Mouse (Mus musculus): ENCODE measurements at regions not wholly inside any gene's neighbourhood (a gene's known extent, or its start where the extent isn't known, plus 50 kb on each side); places are given as distances from the start of the nearest gene placed in this dataset.

GRCm38 (mm10) chr12:97158332-97158731, 1100.9 kb downstream of the Galc start:
- Histone ChIP-seq H3K9ac (ENCODE audit: low read depth, low read length, severe bottlenecking) (no peak overlapping the region), H3K27me3 (ENCODE audit: control insufficient read depth, insufficient read depth, low read length) (no peaks in the 10 kb centered on the region), H3K4me1 (ENCODE audit: control insufficient read depth, insufficient read depth, low read length) (0 out of 2 replicates have a peak, but pooled peaks cover 3% of the 10 kb centered on the region), H3K36me3 (ENCODE audit: control insufficient read depth, insufficient read depth, low read length) (no peaks in the 10 kb centered on the region), H3K4me2 (replicated peaks; ENCODE audit: low read depth, low read length, severe bottlenecking) (no peak overlapping the region), H3K9me3 (ENCODE audit: control insufficient read depth, low read length) (no peaks in the 10 kb centered on the region), H3K4me3 (replicated peaks; ENCODE audit: low read length) (no peak overlapping the region), H3K27ac (replicated peaks; ENCODE audit: low read depth, low read length) (no peak overlapping the region)
- DNase-seq (ENCODE audit: low spot score) (no peak), ATAC-seq (ENCODE audit: low FRiP score, low read depth) (no peak)
- 67% methylated on average over 4 of the region's 4 CpGs for WGBS
- no peak for TF ChIP-seq POLR2A (IDR thresholded peaks at IDR 0.05; ENCODE audit: borderline replicate concordance, extremely low read depth, insufficient read depth, insufficient read length)

- ATAC-seq (ENCODE audit: low FRiP score, low read depth), result no peak
- 0 out of 2 replicates have a peak, but pooled peaks cover 3% of the 10 kb centered on the region for H3K4me1 ChIP-seq (ENCODE audit: control insufficient read depth, insufficient read depth, low read length)
- no peak overlapping the region for H3K4me2 ChIP-seq (replicated peaks; ENCODE audit: low read depth, low read length, severe bottlenecking)
Observed at GRCm38 (mm10) chr12:97157748-97158147, 1101.5 kb downstream of the Galc start.

GRCm38 (mm10) chr12:97156499-97157110, 1102.7 kb downstream of the Galc start:
- H3K9ac ChIP-seq (ENCODE audit: low read depth, low read length, severe bottlenecking), result no peak overlapping the region
- no peak overlapping the region for H3K4me3 ChIP-seq (replicated peaks; ENCODE audit: low read length)
- TF ChIP-seq POLR2A (IDR thresholded peaks at IDR 0.05; ENCODE audit: borderline replicate concordance, extremely low read depth, insufficient read depth, insufficient read length), result no peak
- ATAC-seq (ENCODE audit: low FRiP score, low read depth) (no peak), DNase-seq (ENCODE audit: low spot score) (no peak)
- H3K36me3 ChIP-seq (ENCODE audit: control insufficient read depth, insufficient read depth, low read length), result no peaks in the 10 kb centered on the region
- no peaks in the 10 kb centered on the region for H3K27me3 ChIP-seq (ENCODE audit: control insufficient read depth, insufficient read depth, low read length)
- WGBS, result 50% methylated on average over 3 of the region's 3 CpGs
- H3K4me1 ChIP-seq (ENCODE audit: control insufficient read depth, insufficient read depth, low read length), result 0 out of 2 replicates have a peak, but pooled peaks cover 2% of the 10 kb centered on the region
- no peak overlapping the region for H3K27ac ChIP-seq (replicated peaks; ENCODE audit: low read depth, low read length)
- H3K9me3 ChIP-seq (ENCODE audit: control insufficient read depth, low read length), result no peaks in the 10 kb centered on the region
- no peak overlapping the region for H3K4me2 ChIP-seq (replicated peaks; ENCODE audit: low read depth, low read length, severe bottlenecking)

More at GRCm38 (mm10) chr12:97157748-97158147, 1101.5 kb downstream of the Galc start:
- no peak for TF ChIP-seq POLR2A (IDR thresholded peaks at IDR 0.05; ENCODE audit: borderline replicate concordance, extremely low read depth, insufficient read depth, insufficient read length)
- no peak overlapping the region for H3K4me3 ChIP-seq (replicated peaks; ENCODE audit: low read length)
- H3K36me3 ChIP-seq (ENCODE audit: control insufficient read depth, insufficient read depth, low read length), result no peaks in the 10 kb centered on the region
- H3K27me3 ChIP-seq (ENCODE audit: control insufficient read depth, insufficient read depth, low read length), result no peaks in the 10 kb centered on the region
- no peak overlapping the region for H3K9ac ChIP-seq (ENCODE audit: low read depth, low read length, severe bottlenecking)
- no peak for DNase-seq (ENCODE audit: low spot score)
- H3K9me3 ChIP-seq (ENCODE audit: control insufficient read depth, low read length), result no peaks in the 10 kb centered on the region
- H3K27ac ChIP-seq (replicated peaks; ENCODE audit: low read depth, low read length), result no peak overlapping the region

- no peak for ATAC-seq (ENCODE audit: low FRiP score, low read depth)
- no peaks in the 10 kb centered on the region for H3K27me3 ChIP-seq (ENCODE audit: control insufficient read depth, insufficient read depth, low read length)
- no peaks in the 10 kb centered on the region for H3K9me3 ChIP-seq (ENCODE audit: control insufficient read depth, low read length)
- no peaks in the 10 kb centered on the region for H3K4me1 ChIP-seq (ENCODE audit: control insufficient read depth, insufficient read depth, low read length)
- no peaks in the 10 kb centered on the region for H3K36me3 ChIP-seq (ENCODE audit: control insufficient read depth, insufficient read depth, low read length)
- no peak overlapping the region for H3K4me2 ChIP-seq (replicated peaks; ENCODE audit: low read depth, low read length, severe bottlenecking)
- DNase-seq (ENCODE audit: low spot score), result no peak
- WGBS, result 50% methylated on average over 3 of the region's 3 CpGs
- H3K27ac ChIP-seq (replicated peaks; ENCODE audit: low read depth, low read length), result no peak overlapping the region
- TF ChIP-seq POLR2A (IDR thresholded peaks at IDR 0.05; ENCODE audit: borderline replicate concordance, extremely low read depth, insufficient read depth, insufficient read length), result no peak
- H3K4me3 ChIP-seq (replicated peaks; ENCODE audit: low read length), result no peak overlapping the region
- no peak overlapping the region for H3K9ac ChIP-seq (ENCODE audit: low read depth, low read length, severe bottlenecking)
Observed at GRCm38 (mm10) chr12:97142720-97143119, 1116.5 kb downstream of the Galc start.

- Histone ChIP-seq H3K4me2 (replicated peaks; ENCODE audit: low read depth, low read length, severe bottlenecking) (no peak overlapping the region), H3K36me3 (ENCODE audit: control insufficient read depth, insufficient read depth, low read length) (no peaks in the 10 kb centered on the region), H3K27me3 (ENCODE audit: control insufficient read depth, insufficient read depth, low read length) (no peaks in the 10 kb centered on the region), H3K4me1 (ENCODE audit: control insufficient read depth, insufficient read depth, low read length) (no peaks in the 10 kb centered on the region), H3K4me3 (replicated peaks; ENCODE audit: low read length) (no peak overlapping the region), H3K27ac (replicated peaks; ENCODE audit: low read depth, low read length) (no peak overlapping the region), H3K9ac (ENCODE audit: low read depth, low read length, severe bottlenecking) (no peak overlapping the region), H3K9me3 (ENCODE audit: control insufficient read depth, low read length) (no peaks in the 10 kb centered on the region)
- TF ChIP-seq POLR2A (IDR thresholded peaks at IDR 0.05; ENCODE audit: borderline replicate concordance, extremely low read depth, insufficient read depth, insufficient read length), result no peak
- DNase-seq (ENCODE audit: low spot score) (no peak), ATAC-seq (ENCODE audit: low FRiP score, low read depth) (no peak)
- WGBS, result 50% methylated on average over 7 of the region's 7 CpGs
Observed at GRCm38 (mm10) chr12:97137924-97138323, 1121.3 kb downstream of the Galc start.
